Mouse (Mus musculus): ENCODE results near the gene Cdhr5.

Cdhr5 gene

DNA sequence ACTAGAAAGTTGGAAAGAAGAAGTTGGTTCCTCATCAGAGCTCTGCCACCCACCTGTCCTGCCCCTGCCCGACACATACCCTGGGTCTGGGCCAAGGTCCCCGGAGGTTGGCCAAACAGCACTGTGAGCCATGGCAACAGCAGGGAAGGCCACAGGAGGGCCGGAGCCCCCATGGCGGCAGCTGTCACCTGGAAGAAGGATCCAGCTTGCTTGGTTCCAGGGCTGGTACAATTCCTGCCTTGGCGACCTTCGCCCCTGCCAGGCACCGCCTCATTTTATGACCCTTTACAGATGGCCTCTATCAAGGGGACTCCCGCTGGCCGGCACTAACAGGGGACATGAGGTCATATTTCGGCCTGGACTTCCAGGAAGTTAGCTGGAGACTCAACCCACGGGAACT, at the start of gene Cdhr5:
Gene Cdhr5, minus strand, starts transcription at position 241 of the 400 bp plus-strand sequence.
- peak; percentile 36 to 46 for DNase-seq (ENCODE audit: low spot score in 2 of 2)

DNA sequence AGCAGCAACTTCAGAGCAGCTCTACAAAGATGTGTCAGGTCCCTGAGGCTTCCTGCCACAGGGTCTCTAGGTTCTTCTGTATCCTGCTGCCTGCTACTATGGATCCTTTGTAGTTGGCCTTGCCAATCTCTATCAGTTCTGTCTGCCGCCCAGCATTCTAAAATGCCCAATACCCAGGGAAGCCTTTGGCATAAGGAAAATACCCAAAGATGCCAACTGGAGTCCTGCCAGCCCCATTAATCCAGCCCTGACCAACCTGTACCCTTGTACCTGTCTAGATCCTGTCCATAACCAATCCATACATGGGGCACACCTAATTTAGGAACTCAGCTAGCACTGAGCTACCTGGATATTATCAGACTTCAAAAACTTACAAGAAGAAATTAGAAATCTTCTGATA, 48.1 kb upstream of the Cdhr5 start:
- DNase-seq (ENCODE audit: low spot score in 2 of 2), result no peak

DNA sequence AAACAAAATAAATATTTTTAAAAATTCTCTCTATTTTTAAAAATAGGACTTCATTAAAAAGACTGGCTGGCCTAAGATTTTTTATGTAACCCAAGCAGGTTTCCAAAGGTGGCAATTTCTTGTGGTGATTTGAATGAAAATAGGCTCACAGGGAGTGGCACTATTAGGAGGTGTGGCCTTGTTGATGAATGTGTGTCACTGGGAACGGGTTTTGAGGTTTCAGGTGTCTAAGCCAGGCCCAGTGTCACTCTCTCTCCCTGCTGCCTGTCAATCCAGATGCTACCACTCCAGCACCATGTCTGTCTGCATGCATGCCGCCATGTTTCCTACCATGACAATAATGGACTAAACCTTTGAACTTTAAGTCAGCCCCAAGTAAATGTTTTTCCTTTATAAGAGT, 42.9 kb upstream of the Cdhr5 start:
- DNase-seq (ENCODE audit: low spot score in 2 of 2), result no peak

DNA sequence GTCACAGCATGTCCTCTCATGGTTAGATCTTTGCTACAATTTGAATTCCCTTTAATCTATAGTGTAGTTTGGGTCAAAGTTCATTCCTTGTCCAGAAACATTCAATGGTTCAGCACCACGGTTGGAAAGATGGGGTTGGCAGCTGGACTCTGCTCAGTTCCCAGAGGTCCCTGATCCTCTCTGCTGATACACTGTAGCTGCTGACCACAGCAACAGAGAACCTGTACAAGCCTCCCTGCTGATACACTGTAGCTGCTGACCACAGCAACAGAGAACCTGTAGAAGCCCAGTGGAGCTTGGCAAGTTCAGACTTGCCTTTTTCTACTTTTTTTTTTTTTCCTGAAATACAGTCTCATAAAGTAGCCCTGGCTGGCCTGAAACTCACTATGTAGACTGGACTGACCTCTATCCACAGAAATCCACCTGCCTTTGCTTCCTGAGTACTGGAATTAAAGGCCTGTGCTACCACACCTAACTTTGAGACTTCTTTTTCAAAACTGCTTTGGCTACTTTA, 41.1 kb upstream of the Cdhr5 start:
- no peak for DNase-seq (ENCODE audit: low spot score in 2 of 2)

DNA sequence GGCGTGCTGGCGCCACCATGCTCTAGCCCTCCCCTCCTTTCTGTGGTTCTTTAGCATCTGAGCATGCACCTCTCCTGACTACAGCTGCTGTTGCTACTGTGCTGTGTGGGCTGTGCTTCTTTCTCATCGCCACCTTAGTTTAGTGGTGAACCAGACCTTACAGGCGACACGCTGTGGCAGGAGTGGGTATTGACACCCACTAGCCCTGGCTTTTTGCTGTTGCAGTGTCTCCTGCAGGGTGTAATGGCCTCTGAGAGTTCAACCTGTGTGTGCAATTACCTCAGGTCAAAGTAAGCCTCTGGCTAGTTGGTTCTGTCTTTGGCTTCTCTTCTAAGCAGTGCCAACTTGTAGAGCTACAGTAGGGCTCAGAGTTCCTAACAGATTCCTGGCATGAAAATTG, 39.4 kb upstream of the Cdhr5 start:
- peak; percentile 53 to 57 for DNase-seq (ENCODE audit: low spot score in 2 of 2)

DNA sequence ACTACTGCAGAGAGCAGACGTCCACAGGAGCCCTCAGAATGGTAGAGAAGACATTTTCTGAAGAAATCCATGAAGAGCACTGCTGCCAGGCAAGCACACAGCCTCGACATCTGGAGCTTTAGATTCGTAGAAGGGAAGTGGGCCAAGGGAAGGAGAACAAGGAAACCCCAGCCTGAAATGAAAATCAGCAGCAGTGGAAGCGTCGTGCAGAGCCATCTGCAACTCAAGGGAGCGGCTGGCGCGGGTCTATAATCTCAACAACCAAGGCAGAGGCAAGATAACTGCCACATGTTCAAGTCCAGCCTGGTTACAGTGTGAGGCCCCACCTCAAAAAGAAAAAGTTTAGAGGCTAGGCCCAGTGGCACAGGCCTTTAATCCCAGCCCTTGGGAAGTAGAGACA, 38.5 kb upstream of the Cdhr5 start:
- DNase-seq (ENCODE audit: low spot score in 2 of 2), result no peak

DNA sequence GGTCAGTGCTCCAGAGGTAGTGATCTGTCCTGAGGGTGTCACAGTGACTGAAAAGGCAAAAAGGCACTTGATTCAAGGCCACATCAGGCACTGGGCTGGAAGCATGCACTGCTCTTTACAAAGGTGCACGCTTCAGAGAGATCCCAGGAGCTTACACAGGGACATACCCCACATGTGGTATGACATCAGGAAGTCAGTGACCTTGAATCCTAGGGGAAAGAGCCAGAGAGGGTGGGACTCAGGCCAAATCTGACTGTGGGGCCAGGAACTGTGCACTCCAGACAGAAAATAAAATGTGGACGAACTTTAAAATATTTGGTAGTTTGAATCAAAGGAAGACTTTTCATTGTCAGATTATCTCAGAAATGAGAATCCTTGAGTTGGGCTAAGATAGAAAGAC, 37.8 kb upstream of the Cdhr5 start:
- no peak for DNase-seq (ENCODE audit: low spot score in 2 of 2)

DNA sequence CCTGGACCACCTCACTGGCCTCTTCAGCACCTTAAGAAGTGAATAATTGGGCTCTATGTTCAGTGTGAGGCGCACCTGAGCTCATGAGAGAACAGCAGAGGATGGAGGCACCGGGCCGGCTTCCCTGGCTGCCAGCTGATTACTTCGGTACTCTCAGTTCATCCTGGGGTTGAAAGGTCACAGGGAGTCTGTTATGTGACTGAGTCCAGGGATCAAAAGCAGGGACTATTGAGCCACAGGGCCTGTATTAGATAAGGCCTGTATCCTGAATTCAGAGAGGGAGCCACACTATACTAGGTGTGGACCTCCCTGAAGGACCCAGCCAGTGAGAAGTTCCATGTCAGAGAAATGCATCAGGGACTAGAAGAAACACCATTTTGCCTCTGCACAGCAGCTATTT, 28.0 kb upstream of the Cdhr5 start:
- no peak for DNase-seq (ENCODE audit: low spot score in 2 of 2)

DNA sequence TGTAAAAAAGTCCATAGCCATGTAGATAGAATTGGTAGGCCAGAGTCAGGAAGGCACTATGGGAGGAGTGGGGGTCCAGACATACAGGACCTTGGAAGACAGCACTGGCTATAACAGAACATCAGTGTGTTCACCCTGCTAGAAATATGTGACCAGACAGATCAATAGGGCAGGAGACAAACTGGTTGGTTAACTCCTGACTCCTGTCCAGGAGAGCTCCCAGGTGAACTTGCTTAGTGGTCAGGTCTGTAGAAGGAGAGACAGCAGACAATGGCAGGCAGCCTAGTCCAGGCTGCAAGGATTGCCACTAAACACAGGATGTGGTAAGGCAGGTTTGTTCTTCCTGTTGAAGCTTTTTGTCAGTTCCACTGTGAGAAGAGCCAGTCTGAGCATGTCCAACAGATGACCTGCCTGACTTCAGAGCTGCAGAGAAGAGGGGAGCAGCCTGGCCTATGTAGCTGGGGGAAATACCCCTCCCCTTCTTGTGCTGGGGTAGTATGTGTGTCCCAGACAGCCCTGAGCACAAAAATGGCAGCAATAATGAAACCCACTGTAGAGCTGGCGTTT, 26.2 kb upstream of the Cdhr5 start:
- DNase-seq (ENCODE audit: low spot score in 2 of 2), result peak; percentile 27 to 44

DNA sequence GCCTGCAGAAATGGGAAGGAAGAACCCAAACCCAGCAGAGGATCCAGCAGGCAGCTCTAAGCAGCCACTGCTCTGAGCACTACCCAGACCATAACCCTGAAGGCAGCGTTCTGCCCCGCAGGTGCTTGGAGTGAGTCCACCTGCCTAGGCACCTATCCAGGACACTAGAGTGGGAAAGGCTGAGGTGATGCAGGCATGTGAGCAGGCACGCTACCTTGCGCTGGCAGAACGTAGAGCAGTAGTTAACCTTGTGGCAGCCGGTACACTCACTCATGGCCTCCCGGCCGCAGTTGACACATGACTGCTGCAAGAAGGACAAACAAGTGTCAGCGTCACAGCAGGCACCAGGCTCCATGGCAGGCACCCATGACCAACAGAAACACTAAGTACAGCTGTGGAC, 24.8 kb upstream of the Cdhr5 start:
- no peak for DNase-seq (ENCODE audit: low spot score in 2 of 2)

DNA sequence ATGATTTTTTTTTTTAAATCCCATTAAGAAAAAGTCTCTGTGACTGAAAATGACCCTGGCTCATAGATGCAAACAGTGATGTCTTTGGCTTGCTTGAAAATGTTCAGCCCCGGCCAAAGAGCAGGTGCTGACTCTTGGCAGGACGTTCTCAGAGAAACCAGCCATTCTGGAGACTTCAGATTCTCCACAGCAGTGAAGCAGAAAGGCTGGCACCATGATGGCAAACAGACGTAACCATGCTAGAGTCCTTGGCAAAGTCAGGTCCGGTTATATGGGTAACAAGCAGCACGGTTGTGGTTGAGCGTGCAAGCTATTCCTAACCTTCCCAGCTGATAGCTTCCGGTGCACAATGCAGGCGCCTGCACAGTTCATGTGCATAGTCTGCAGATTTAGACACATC, 22.6 kb upstream of the Cdhr5 start:
- no peak for DNase-seq (ENCODE audit: low spot score in 2 of 2)

DNA sequence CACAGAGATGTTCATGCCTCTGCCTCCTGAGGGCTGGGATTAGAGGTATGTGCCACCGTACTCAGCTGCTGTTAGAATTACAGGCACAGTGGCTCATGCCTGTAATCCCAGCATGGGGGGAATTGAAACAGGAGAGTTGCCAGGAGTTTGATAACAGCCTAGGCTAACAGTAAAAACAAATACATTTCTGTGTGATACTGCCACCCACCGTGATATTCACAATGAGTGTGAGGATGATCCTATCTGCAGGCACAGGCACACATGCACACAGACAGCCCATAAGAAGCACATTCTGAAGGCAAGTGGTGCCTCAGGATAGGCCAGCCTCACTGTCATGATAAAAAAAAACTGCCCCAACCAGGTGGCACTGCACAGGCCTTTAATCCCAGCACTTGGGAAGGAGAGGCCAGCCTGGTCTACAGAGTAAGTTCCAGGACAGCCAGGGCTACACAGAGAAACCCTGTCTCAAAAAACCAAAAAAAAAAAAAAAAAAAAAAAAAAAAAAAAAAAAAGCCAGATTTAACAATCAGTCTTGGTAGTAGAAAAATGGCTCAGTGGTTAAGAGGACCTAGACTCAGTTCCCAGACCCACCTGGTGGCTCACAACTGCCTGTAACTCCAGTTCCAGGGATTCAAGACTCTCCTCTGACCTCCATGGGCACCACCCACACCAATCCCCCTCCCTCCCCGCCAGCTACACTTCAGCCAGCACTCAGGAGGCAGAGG, 21.5 kb upstream of the Cdhr5 start:
- no peak for DNase-seq (ENCODE audit: low spot score in 2 of 2)

DNA sequence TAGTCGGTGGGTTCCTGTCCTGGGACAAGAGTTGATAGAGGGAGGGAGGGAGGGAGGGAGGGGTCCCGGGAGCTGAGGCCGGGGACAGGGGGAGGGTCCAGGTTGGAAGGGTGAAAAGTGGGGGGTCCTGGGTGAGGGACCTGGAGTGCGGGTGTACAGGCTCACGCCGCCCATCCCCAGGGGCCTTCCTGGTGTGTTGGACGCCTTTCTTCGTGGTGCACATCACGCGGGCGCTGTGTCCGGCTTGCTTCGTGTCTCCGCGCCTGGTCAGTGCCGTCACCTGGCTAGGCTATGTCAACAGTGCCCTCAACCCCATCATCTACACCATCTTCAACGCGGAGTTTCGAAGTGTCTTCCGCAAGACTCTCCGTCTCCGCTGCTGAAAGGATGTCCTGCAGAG, 17.9 kb upstream of the Cdhr5 start:
- no peak for DNase-seq (ENCODE audit: low spot score in 2 of 2)

DNA sequence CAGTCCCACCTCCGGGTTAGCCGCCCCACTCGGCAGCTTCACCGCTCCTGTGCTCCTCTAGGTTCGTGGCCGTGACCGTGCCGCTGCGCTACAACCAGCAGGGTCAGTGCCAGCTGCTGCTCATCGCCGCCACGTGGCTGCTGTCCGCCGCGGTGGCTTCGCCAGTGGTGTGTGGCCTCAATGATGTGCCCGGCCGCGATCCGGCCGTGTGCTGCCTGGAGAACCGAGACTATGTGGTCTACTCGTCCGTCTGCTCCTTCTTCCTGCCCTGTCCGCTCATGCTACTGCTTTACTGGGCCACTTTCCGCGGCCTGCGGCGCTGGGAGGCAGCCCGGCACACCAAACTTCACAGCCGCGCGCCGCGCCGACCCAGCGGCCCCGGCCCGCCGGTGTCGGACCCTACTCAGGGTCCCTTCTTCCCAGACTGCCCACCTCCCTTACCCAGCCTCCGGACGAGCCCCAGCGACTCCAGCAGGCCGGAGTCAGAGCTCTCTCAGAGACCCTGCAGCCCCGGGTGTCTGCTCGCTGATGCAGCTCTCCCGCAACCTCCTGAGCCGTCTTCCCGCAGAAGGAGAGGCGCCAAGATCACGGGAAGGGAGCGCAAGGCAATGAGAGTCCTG, 17.4 kb upstream of the Cdhr5 start:
- DNase-seq (ENCODE audit: low spot score in 2 of 2), result no peak

DNA sequence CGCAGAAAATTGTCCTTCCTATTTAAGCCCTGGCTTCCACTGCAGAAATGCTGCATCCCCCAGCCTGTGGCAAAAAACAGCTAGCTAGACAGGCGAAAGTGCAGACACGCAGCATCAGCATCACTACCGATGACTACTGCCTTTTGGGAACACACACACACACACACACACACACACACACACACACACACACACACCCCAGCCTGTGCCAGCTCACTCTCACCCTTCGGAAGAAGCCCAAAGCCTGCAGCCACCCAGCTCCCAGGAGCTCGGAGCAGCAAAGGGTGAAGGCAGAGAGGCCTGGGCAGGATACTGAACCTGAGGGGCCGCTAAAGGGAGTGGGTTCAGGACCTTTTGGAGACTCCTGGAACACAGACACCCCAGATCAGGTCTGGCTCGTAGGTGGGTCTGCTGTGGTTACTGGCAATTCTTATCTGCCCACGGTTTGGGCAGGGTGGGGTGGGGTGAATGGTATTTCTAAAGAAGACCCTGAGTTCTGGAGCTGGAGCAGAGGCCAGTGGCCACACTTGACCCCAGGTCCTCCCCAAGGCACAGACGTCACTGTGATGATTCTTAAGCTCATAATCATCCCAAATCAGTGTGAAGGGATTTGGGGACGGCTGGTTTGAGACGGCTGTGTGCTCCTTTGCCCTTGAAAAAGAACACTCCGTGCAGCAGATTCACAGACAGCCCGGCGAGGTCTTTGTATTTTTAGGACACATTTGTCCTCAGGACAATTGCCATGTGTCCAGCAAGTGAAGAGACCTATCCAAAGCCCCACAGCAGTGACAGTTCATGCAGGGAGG, 16.2 kb upstream of the Cdhr5 start:
- DNase-seq (ENCODE audit: low spot score in 2 of 2), result no peak

DNA sequence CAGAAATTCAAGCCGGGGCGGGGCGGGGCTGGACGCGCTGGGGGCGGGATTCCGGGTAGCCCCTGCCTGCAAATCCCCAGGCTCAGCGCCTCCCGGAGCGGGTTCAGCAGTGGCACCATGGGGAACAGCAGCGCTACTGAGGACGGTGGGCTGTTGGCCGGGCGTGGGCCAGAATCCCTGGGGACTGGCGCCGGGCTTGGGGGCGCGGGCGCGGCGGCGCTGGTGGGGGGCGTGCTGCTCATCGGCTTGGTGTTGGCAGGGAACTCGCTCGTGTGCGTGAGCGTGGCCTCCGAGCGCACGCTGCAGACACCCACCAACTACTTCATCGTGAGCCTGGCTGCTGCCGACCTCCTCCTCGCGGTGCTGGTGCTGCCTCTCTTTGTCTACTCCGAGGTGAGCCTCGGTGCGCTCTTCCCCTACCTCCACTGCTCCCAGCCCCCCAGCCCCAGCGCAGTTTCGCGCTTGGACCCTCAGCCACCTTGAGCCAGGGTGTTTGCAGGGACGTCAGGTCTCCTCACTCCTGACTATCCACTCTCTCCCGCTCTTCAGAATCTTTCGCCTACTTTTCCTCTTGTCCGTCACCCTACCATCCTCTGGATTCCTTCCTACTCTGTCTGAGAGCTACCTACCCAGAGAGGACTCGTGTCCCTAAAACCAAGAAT, 15.5 kb upstream of the Cdhr5 start, which contains the start of gene Drd4:
Gene Drd4, plus strand, starts transcription at position 86 of the 662 bp plus-strand sequence.
- DNase-seq (ENCODE audit: low spot score in 2 of 2), result no peak

DNA sequence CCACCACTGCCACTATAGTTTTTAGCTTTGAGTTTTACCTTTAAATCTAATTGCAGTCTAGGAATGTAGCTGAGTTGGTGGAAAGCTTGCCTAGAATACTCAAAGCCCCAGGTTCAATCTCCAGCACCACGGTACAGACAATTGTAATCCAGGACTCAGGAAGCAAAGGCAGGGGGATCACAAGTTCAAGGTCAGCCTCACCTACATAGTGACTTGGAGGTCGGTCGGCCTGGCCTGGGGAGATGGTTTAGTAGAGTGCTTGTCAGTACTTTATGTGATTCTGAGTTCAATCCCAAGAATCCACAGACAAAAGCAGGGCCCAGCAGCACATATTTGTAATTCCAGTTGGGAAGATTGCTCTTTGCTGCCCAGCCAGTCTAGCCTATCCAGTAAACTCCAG, 11.5 kb upstream of the Cdhr5 start:
- no peak for DNase-seq (ENCODE audit: low spot score in 2 of 2)

DNA sequence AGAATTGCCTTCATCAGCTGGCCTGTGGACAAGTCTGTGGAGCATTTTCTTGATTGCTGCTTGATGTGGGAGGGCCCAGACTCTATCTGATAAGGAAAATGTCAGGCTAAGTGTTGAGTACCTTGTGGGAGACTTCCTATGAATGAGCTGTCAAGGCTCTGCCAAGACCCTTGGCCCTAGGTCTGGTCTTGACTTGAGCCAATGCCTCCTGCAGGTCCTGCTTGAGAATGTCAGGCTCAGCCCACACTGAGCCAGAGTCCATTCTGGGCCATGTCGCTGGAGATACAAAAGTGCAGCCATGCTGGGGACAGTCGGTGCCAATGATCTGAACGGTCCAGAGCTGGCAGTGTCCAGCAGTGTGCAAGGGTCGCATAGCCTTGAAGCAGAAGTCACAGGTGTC, 6.2 kb upstream of the Cdhr5 start:
- DNase-seq (ENCODE audit: low spot score in 2 of 2), result no peak

DNA sequence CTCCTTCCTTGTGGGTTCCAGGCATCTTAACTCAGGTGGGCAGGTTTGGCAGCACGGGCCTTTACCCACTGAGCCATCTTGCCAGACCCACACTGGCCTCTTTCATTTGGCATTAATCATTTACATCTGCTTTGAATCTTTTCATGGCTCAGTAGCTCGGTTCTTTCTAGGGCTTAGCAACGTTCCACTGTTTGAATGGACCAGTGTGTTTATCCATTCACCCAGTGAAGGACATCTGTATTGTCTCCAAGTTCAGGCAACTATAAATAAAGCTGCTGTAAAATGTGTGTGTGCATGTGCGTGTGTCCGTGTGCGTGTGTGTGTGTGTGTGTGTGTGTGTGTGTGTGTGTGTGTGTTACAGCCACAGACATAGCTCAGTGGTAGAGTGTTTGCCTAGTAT, 4.9 kb upstream of the Cdhr5 start:
- DNase-seq (ENCODE audit: low spot score in 2 of 2), result no peak

DNA sequence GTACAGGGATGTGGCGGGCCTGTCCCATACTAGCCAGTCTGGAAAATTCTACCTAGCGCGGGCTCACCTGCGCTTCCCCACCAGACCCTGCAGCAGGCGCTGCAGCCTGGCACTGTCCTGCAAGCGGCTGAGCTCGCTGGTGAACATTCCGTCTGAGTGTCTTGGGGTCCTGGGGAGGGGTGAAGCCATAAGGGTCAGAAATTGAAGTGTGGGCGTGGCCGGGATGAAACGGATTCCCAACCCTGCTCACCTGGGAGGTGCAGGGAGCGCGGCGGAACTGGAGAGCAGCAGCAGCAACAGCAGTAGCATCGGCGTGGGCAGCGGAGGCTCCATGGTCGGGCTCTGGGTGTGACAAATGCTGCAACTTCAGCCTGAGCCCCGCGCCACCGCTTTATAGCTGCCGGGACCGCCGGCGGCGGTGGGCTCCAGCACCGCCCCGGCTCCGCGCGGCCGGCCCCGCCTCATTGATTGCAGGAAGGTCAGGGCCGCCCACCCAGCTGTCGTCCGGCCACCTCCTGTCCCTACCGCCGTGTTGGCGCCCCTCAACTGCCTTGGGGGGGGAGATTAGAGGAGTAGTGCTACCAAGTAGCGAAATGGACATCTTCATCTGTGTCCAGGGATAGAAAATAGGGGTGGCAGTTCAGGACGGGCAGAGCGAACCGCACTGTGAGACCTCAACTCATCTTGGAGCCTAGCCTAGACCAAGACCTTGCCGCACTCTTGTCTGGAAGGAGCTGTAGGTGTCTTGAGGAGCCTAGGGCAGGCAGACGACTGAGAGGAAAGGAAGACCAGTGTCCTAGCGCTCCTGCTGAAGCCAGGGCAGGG, 2.4 kb upstream of the Cdhr5 start, which contains the start of gene Sct:
Gene Sct, minus strand, starts transcription at position 368 of the 825 bp plus-strand sequence.
- DNase-seq (ENCODE audit: low spot score in 2 of 2), result no peak

All from spleen, postnatal 36 days (tissue).